Mouse (Mus musculus) kidney, adult 2 months (tissue): ENCODE data around the gene Prkg1.

Experiments
- CTCF ChIP-seq: fragments of 200-500 bp; conservative IDR thresholded peaks from 2 replicates; pipeline ENCODE4 v1.5.1; 2011; ENCODE audit warnings: low read depth, mild to moderate bottlenecking, control low read depth, low read length, moderate library complexity, mixed read lengths; ENCODE audit not compliant: insufficient read depth, insufficient read length
- POLR2A ChIP-seq: fragments of 200-500 bp; IDR thresholded peaks from one replicate; pipeline ENCODE4 v1.6.1; 2011; ENCODE audit warnings: low read depth, low read length, control low read depth

DNA sequence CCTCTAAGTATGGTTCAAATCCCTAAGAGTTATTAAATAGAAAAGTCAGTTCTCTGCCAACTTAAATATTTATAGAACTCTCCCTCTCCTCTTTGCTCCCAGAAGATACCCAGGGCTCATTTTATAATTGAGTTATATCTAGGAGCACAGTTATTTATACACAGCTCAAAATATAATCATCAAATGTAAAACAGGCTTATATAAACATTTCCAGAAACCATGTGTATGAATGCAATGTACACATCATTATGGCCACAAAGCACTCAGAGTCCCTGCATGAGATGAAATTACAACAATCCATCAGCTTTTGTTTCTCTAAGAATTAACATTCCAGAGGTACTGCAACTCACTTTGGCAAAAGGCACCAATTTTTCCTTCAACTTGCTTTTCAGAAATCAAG, 504.3 kb downstream of the Prkg1 start:
- no peak for TF ChIP-seq POLR2A
- no peak for TF ChIP-seq CTCF
